Mouse (Mus musculus): ENCODE measurements at regions not wholly inside any gene's neighbourhood (a gene's known extent, or its start where the extent isn't known, plus 50 kb on each side); places are given as distances from the start of the nearest gene placed in this dataset.

- Histone ChIP-seq H3K27me3 (ENCODE audit: insufficient read depth, low read length) (no peaks in the 10 kb centered on the region), H3K4me1 (ENCODE audit: insufficient read depth, low read length) (no peaks in the 10 kb centered on the region), H3K4me2 (ENCODE audit: low read depth, low read length) (no peak overlapping the region), H3K27ac (no peak overlapping the region), H3K9me3 (ENCODE audit: low read length) (no peaks in the 10 kb centered on the region), H3K36me3 (ENCODE audit: insufficient read depth, low read length) (no peaks in the 10 kb centered on the region), H3K4me3 (ENCODE audit: low read length) (no peak overlapping the region), H3K9ac (replicated peaks; ENCODE audit: low read length) (no peak overlapping the region)
- DNase-seq (ENCODE audit: low spot score): peak; percentile 30
- ATAC-seq: no peak; the same call in 1 of the 2 replicates
- 58% methylated on average over 4 of the region's 4 CpGs for WGBS
- no peak for TF ChIP-seq CTCF (IDR thresholded peaks at IDR 0.05; ENCODE audit: low read depth)
Measured at GRCm38 (mm10) chr10:101321080-101321717, 360.1 kb upstream of the Mgat4c start.

- no peak overlapping the region for H3K4me2 ChIP-seq (ENCODE audit: low read depth, low read length)
- 96% methylated on average over 1 of the region's 1 CpGs for WGBS
- H3K27me3 ChIP-seq (ENCODE audit: insufficient read depth, low read length): no peaks in the 10 kb centered on the region
- no peaks in the 10 kb centered on the region for H3K4me1 ChIP-seq (ENCODE audit: insufficient read depth, low read length)
- H3K27ac ChIP-seq: no peak overlapping the region
- H3K9me3 ChIP-seq (ENCODE audit: low read length): no peaks in the 10 kb centered on the region
- DNase-seq (ENCODE audit: low spot score) (no peak), ATAC-seq (no peak)
- no peak overlapping the region for H3K9ac ChIP-seq (replicated peaks; ENCODE audit: low read length)
- no peaks in the 10 kb centered on the region for H3K36me3 ChIP-seq (ENCODE audit: insufficient read depth, low read length)
- H3K4me3 ChIP-seq (ENCODE audit: low read length): no peak overlapping the region
- no peak for TF ChIP-seq CTCF (IDR thresholded peaks at IDR 0.05; ENCODE audit: low read depth)
Measured at GRCm38 (mm10) chr10:101324537-101324936, 356.8 kb upstream of the Mgat4c start.

- Histone ChIP-seq H3K9me3 (ENCODE audit: low read length) (no peaks in the 10 kb centered on the region), H3K27me3 (ENCODE audit: insufficient read depth, low read length) (no peaks in the 10 kb centered on the region), H3K36me3 (ENCODE audit: insufficient read depth, low read length) (no peaks in the 10 kb centered on the region), H3K4me2 (ENCODE audit: low read depth, low read length) (no peak overlapping the region), H3K9ac (replicated peaks; ENCODE audit: low read length) (no peak overlapping the region), H3K4me1 (ENCODE audit: insufficient read depth, low read length) (no peaks in the 10 kb centered on the region), H3K27ac (no peak overlapping the region), H3K4me3 (ENCODE audit: low read length) (no peak overlapping the region)
- ATAC-seq (no peak), DNase-seq (ENCODE audit: low spot score) (no peak)
- 98% methylated on average over 1 of the region's 1 CpGs for WGBS
- no peak for TF ChIP-seq CTCF (IDR thresholded peaks at IDR 0.05; ENCODE audit: low read depth)
Measured at GRCm38 (mm10) chr10:101328545-101328944, 352.7 kb upstream of the Mgat4c start.

- no peaks in the 10 kb centered on the region for H3K4me1 ChIP-seq (ENCODE audit: insufficient read depth, low read length)
- no peak overlapping the region for H3K4me3 ChIP-seq (ENCODE audit: low read length)
- DNase-seq (ENCODE audit: low spot score) (no peak), ATAC-seq (no peak)
- H3K9ac ChIP-seq (replicated peaks; ENCODE audit: low read length): no peak overlapping the region
- WGBS: 77% methylated on average over 3 of the region's 3 CpGs
- H3K4me2 ChIP-seq (ENCODE audit: low read depth, low read length): no peak overlapping the region
- no peaks in the 10 kb centered on the region for H3K9me3 ChIP-seq (ENCODE audit: low read length)
- no peak for TF ChIP-seq CTCF (IDR thresholded peaks at IDR 0.05; ENCODE audit: low read depth)
- H3K27ac ChIP-seq: no peak overlapping the region
- H3K36me3 ChIP-seq (ENCODE audit: insufficient read depth, low read length): no peaks in the 10 kb centered on the region
- no peaks in the 10 kb centered on the region for H3K27me3 ChIP-seq (ENCODE audit: insufficient read depth, low read length)
Measured at GRCm38 (mm10) chr10:101330109-101330508, 351.2 kb upstream of the Mgat4c start.

- no peaks in the 10 kb centered on the region for H3K4me1 ChIP-seq (ENCODE audit: insufficient read depth, low read length)
- WGBS: 92% methylated on average over 1 of the region's 3 CpGs
- no peak overlapping the region for H3K4me3 ChIP-seq (ENCODE audit: low read length)
- no peak for TF ChIP-seq CTCF (IDR thresholded peaks at IDR 0.05; ENCODE audit: low read depth)
- ATAC-seq (no peak), DNase-seq (ENCODE audit: low spot score) (no peak)
- no peaks in the 10 kb centered on the region for H3K36me3 ChIP-seq (ENCODE audit: insufficient read depth, low read length)
- H3K9ac ChIP-seq (replicated peaks; ENCODE audit: low read length): no peak overlapping the region
- H3K9me3 ChIP-seq (ENCODE audit: low read length): no peaks in the 10 kb centered on the region
- no peak overlapping the region for H3K4me2 ChIP-seq (ENCODE audit: low read depth, low read length)
- H3K27ac ChIP-seq: no peak overlapping the region
- no peaks in the 10 kb centered on the region for H3K27me3 ChIP-seq (ENCODE audit: insufficient read depth, low read length)
Measured at GRCm38 (mm10) chr10:101335136-101335535, 346.2 kb upstream of the Mgat4c start.

- H3K9me3 ChIP-seq (ENCODE audit: low read length): no peaks in the 10 kb centered on the region
- H3K27me3 ChIP-seq (ENCODE audit: insufficient read depth, low read length): no peaks in the 10 kb centered on the region
- DNase-seq (ENCODE audit: low spot score) (peak; percentile 27), ATAC-seq (no peak)
- no peaks in the 10 kb centered on the region for H3K4me1 ChIP-seq (ENCODE audit: insufficient read depth, low read length)
- no peak for TF ChIP-seq CTCF (IDR thresholded peaks at IDR 0.05; ENCODE audit: low read depth)
- H3K4me2 ChIP-seq (ENCODE audit: low read depth, low read length): no peak overlapping the region
- no peaks in the 10 kb centered on the region for H3K36me3 ChIP-seq (ENCODE audit: insufficient read depth, low read length)
- H3K27ac ChIP-seq: no peak overlapping the region
- no peak overlapping the region for H3K4me3 ChIP-seq (ENCODE audit: low read length)
- 81% methylated on average over 3 of the region's 3 CpGs for WGBS
- no peak overlapping the region for H3K9ac ChIP-seq (replicated peaks; ENCODE audit: low read length)
Measured at GRCm38 (mm10) chr10:101339565-101339964, 341.7 kb upstream of the Mgat4c start.

- H3K4me3 ChIP-seq (ENCODE audit: low read length): no peak overlapping the region
- no peaks in the 10 kb centered on the region for H3K9me3 ChIP-seq (ENCODE audit: low read length)
- DNase-seq (ENCODE audit: low spot score) (peak; percentile 38), ATAC-seq (no peak)
- no peak overlapping the region for H3K4me2 ChIP-seq (ENCODE audit: low read depth, low read length)
- no peaks in the 10 kb centered on the region for H3K27me3 ChIP-seq (ENCODE audit: insufficient read depth, low read length)
- 56% methylated on average over 2 of the region's 2 CpGs for WGBS
- H3K9ac ChIP-seq (replicated peaks; ENCODE audit: low read length): no peak overlapping the region
- H3K36me3 ChIP-seq (ENCODE audit: insufficient read depth, low read length): no peaks in the 10 kb centered on the region
- H3K4me1 ChIP-seq (ENCODE audit: insufficient read depth, low read length): no peaks in the 10 kb centered on the region
- no peak overlapping the region for H3K27ac ChIP-seq
- TF ChIP-seq CTCF (IDR thresholded peaks at IDR 0.05; ENCODE audit: low read depth): no peak
Measured at GRCm38 (mm10) chr10:101350198-101350897, 330.9 kb upstream of the Mgat4c start.
